Mouse (Mus musculus) midbrain, embryonic 15.5 days (tissue): ENCODE measurements around the gene Kcnd3. TPM values are rescaled to one million over a fixed set of nuclear protein-coding genes. Genes with fewer than 3 reads are reported as not detected.

Experiments
- ATAC-seq: fragments of 200-750 bp; cut with Nextera tagmentation; replicated peaks from 2 replicates; pipeline ENCODE4 v1.8.0; 2017; ENCODE audit warnings: moderate TSS enrichment
- H3K27ac ChIP-seq: fragments of 300-500 bp; sonication (generic); 2 replicates; pipeline ENCODE4 v1.5.1; 2015; ENCODE audit warnings: mild to moderate bottlenecking, inconsistent platforms
- H3K27me3 ChIP-seq: fragments of 300-500 bp; sonication (generic); replicated peaks from 2 replicates; pipeline ENCODE4 v1.6.1; 2015; ENCODE audit warnings: inconsistent platforms
- H3K36me3 ChIP-seq: fragments of 300-500 bp; sonication (generic); replicated peaks from 2 replicates; pipeline ENCODE4 v1.6.1; 2015; ENCODE audit warnings: inconsistent platforms
- H3K4me1 ChIP-seq: fragments of 300-500 bp; sonication (generic); 2 replicates; pipeline ENCODE4 v1.6.1; 2015; ENCODE audit warnings: inconsistent platforms
- H3K4me2 ChIP-seq: fragments of 300-500 bp; sonication (generic); 2 replicates; pipeline ENCODE4 v1.6.1; 2015; ENCODE audit warnings: inconsistent platforms, mild to moderate bottlenecking, moderate library complexity
- H3K4me3 ChIP-seq: fragments of 300-500 bp; sonication (generic); 2 replicates; pipeline ENCODE4 v1.5.1; 2015; ENCODE audit warnings: mild to moderate bottlenecking, inconsistent platforms
- H3K9ac ChIP-seq: fragments of 300-500 bp; sonication (generic); 2 replicates; pipeline ENCODE4 v1.6.1; 2015; ENCODE audit warnings: mild to moderate bottlenecking, inconsistent platforms
- H3K9me3 ChIP-seq: fragments of 300-500 bp; sonication (generic); 2 replicates; pipeline ENCODE4 v1.6.1; 2016; ENCODE audit warnings: inconsistent platforms
- WGBS: fragments of 180-500 bp; shearing (Covaris S2); methylation state at CpG from one replicate; pipeline ENCODE4 v1.1.7; 2015; ENCODE audit warnings: mixed read lengths; 5-methylcytosine and 5-hydroxymethylcytosine counted together
- polyA plus RNA-seq: library from polyadenylated mRNA; unstranded; fragments of >200 nt; fragmentation: Nextera tagmentation; extraction: Ambion mirVana; gene quantifications from 2 replicates; pipeline ENCODE4 v1.2.1, GENCODE M21; 2015

Gene Kcnd3
- polyA plus RNA-seq, 1 experiment from 2014 or later = 12.5 TPM

DNA sequence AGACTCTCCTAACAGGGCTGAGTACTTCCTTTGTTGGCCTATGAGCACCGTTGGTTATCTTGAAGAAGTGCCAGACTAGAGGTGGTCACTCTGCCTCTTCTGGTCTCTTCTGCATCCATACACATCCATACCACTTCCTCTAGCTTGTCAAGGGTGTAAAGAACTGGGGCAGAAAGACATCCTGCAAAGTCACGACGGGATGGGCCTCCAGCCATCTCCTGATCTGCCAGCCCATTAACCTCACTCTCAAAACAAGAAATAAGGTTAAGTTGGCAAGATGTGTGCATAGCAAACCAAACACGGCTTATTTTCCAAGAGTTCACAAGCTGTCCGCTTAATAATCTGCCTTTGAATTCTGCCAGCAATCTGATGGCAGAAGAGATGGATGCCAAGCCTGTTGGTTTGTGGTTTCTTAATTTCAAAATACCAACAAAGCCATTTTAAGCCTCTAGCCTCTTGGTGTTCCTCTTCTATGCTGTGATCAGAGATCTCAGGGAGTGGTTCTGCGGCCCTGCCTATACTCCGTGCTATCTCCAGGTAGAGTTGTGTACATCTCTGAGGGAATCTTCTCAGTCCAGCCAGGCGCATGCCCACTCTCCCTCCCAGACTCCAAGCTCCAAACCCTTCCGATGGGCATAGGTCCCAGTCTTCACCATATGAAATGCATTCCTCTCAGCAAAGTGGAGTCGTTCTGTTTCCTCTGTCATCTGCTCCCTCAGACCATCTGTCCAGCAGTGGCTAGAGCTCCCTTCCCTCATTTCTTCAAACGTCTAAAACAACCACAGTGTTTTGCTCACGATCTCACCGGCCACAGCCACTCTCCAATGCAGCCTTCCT is 201.6 kb downstream of the Kcnd3 start:
- Histone ChIP-seq H3K4me1 (no peaks in the 10 kb centered on the region), H3K27me3 (no peaks in the 10 kb centered on the region), H3K4me2 (no peak overlapping the region), H3K9me3 (no peaks in the 10 kb centered on the region), H3K27ac (no peak overlapping the region), H3K4me3 (no peak overlapping the region), H3K9ac (no peak overlapping the region), H3K36me3 (no peaks in the 10 kb centered on the region)
- no peak for ATAC-seq
- WGBS = 89% methylated on average over 13 of the region's 13 CpGs

GRCm38 (mm10) chr3:105655031-105655585 is 203.0 kb downstream of the Kcnd3 start:
- Histone ChIP-seq H3K36me3 (no peaks in the 10 kb centered on the region), H3K4me2 (no peak overlapping the region), H3K27ac (no peak overlapping the region), H3K9me3 (no peaks in the 10 kb centered on the region), H3K4me1 (no peaks in the 10 kb centered on the region), H3K27me3 (no peaks in the 10 kb centered on the region), H3K4me3 (no peak overlapping the region), H3K9ac (no peak overlapping the region)
- ATAC-seq = no peak
- 92% methylated on average over 11 of the region's 11 CpGs for WGBS

GRCm38 (mm10) chr3:105660530-105660929 is 208.4 kb downstream of the Kcnd3 start:
- Histone ChIP-seq H3K4me1 (no peaks in the 10 kb centered on the region), H3K4me3 (no peak overlapping the region), H3K9ac (no peak overlapping the region), H3K4me2 (no peak overlapping the region), H3K27ac (no peak overlapping the region), H3K27me3 (no peaks in the 10 kb centered on the region), H3K9me3 (no peaks in the 10 kb centered on the region), H3K36me3 (no peaks in the 10 kb centered on the region)
- no peak for ATAC-seq
- 81% methylated on average over 2 of the region's 2 CpGs for WGBS

DNA sequence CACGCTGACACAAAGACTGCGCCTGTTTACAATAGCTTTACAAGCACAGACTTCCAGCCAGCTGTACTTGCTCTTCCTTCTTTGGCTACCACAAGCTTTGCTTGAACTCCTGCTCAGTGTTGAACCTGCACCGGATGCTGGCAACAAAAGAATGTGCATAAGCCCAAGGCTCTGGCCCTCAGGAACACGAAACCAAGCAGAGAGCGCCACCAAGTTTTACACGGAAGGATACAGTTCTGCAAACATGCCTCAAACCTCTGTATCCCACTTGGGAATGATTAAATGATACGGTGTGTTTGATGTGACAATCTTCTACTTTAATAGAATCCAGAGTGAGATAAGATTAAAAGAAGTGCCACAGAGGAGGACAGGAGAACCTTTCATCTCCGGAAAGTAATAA is 210.9 kb downstream of the Kcnd3 start:
- H3K9ac ChIP-seq = no peak overlapping the region
- no peak overlapping the region for H3K27ac ChIP-seq
- no peaks in the 10 kb centered on the region for H3K36me3 ChIP-seq
- no peaks in the 10 kb centered on the region for H3K27me3 ChIP-seq
- no peaks in the 10 kb centered on the region for H3K9me3 ChIP-seq
- WGBS = 76% methylated on average over 8 of the region's 8 CpGs
- H3K4me2 ChIP-seq = no peak overlapping the region
- no peaks in the 10 kb centered on the region for H3K4me1 ChIP-seq
- H3K4me3 ChIP-seq = no peak overlapping the region
- peak; percentile 47; the same call in 1 of the 2 replicates for ATAC-seq

DNA sequence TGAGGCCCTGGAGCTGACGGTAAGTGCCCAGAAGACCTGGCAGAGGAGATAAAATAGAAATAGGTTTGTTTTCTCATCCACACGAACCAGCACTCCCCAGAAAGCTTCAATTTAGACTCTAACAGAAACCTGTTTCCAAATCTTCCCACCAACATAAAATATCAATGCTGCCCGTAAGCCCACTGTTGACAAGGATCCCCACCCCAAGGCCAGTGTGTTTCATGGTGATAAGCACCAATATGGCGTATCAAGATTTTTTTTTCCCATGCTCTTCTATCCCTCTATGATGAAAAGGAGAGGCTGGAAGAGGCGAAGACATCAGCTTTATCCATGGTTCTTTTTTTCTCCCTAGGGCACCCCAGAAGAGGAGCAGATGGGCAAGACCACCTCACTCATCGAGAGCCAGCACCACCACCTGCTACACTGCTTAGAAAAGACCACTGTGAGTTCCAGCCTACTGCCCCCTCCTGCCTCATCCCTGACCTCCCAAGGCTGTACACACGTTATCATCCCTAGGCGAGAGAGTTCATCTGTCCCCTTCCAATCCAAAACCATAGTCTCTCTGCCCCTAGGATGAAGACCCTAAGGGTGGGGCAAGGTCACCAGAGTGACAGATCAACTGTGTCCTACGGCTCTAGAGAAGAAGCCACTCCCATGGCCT is 213.1 kb downstream of the Kcnd3 start:
- Histone ChIP-seq H3K27ac (no peak overlapping the region), H3K4me2 (no peak overlapping the region), H3K36me3 (no peaks in the 10 kb centered on the region), H3K27me3 (no peaks in the 10 kb centered on the region), H3K4me1 (no peaks in the 10 kb centered on the region), H3K4me3 (no peak overlapping the region), H3K9me3 (no peaks in the 10 kb centered on the region), H3K9ac (no peak overlapping the region)
- no peak for ATAC-seq
- 85% methylated on average over 9 of the region's 9 CpGs for WGBS

DNA sequence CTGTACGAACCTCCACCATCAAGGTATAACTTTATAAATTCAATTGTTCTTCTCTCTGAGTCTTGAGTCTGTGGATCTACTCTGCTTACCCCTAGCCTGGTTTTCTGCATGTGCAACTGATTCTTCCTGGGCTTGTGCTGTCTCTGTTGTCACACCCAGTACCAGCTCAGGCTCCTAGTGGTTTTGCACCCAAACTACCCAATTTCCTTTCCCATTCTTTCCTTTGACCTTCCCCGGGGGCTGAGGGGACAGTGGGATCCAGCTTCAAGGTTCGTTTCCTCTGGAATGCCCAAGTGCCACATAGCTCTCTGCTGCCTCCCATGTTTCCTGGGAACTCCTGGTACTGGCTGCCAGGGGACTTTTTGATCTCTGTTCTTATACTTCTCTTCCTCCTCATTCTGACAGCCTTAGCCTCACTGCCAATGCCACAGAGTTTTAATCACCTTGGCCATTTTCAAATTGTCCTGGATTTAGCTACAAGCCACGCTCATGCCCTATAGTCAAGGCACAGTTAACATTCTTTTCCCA is 214.9 kb downstream of the Kcnd3 start:
- Histone ChIP-seq H3K27ac (no peak overlapping the region), H3K9ac (no peak overlapping the region), H3K4me1 (no peaks in the 10 kb centered on the region), H3K36me3 (no peaks in the 10 kb centered on the region), H3K4me3 (no peak overlapping the region), H3K9me3 (no peaks in the 10 kb centered on the region), H3K4me2 (no peak overlapping the region), H3K27me3 (no peaks in the 10 kb centered on the region)
- no peak for ATAC-seq
- WGBS = 66% methylated on average over 4 of the region's 4 CpGs

GRCm38 (mm10) chr3:105668161-105668560 is 216.0 kb downstream of the Kcnd3 start:
- Histone ChIP-seq H3K9ac (no peak overlapping the region), H3K27me3 (no peaks in the 10 kb centered on the region), H3K4me3 (no peak overlapping the region), H3K9me3 (no peaks in the 10 kb centered on the region), H3K27ac (no peak overlapping the region), H3K36me3 (no peaks in the 10 kb centered on the region), H3K4me1 (no peaks in the 10 kb centered on the region), H3K4me2 (no peak overlapping the region)
- 44% methylated on average over 9 of the region's 9 CpGs for WGBS
- no peak for ATAC-seq

DNA sequence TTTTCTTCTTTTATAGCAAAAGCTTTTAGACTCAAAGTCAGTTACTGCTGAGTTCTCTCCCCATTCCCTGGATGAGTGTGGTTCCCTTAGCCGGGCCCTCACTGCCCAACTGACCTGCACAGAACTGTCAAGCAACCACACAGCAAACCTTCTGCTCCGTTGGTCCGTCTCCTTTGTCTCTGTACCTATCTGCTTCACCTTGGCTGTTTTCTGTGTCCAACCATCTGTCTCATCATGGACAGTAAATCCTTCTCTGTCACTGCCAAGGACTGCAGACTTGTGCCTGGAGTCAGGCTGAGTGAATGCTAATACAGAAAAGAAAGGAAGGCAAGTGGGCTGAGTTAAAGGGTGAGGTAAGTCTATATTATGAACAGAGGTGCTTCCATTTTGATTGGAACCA is 217.6 kb downstream of the Kcnd3 start:
- Histone ChIP-seq H3K4me2 (no peak overlapping the region), H3K9me3 (no peaks in the 10 kb centered on the region), H3K4me3 (no peak overlapping the region), H3K27me3 (no peaks in the 10 kb centered on the region), H3K36me3 (no peaks in the 10 kb centered on the region), H3K27ac (no peak overlapping the region), H3K4me1 (0 out of 2 replicates have a peak, but pooled peaks cover 1% of the 10 kb centered on the region), H3K9ac (no peak overlapping the region)
- 94% methylated on average over 3 of the region's 3 CpGs for WGBS
- no peak for ATAC-seq

DNA sequence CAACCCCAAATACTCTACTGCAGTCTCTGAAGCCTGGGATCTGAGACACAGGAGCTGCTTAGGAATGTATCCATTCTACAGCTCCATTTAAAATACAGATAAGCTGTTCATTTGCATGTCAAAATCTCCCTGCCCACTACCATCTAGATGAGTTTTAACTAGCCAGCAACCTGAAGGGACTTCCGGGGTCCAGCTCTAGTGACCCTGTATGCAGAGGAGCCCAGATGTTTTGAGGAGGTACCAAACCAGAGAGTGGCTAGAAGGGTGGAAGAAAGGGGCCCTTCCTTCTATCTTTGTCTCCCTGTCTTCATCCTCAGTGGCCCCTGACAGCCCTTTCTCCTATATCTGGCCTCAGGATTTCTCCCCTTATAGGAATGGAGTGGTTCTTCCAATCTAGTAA is 218.7 kb downstream of the Kcnd3 start:
- no peak overlapping the region for H3K27ac ChIP-seq
- no peak overlapping the region for H3K4me3 ChIP-seq
- 85% methylated on average over 1 of the region's 1 CpGs for WGBS
- ATAC-seq = no peak
- H3K27me3 ChIP-seq = no peaks in the 10 kb centered on the region
- H3K4me2 ChIP-seq = no peak overlapping the region
- no peak overlapping the region for H3K9ac ChIP-seq
- no peaks in the 10 kb centered on the region for H3K36me3 ChIP-seq
- H3K4me1 ChIP-seq = 0 out of 2 replicates have a peak, but pooled peaks cover 3% of the 10 kb centered on the region
- H3K9me3 ChIP-seq = no peaks in the 10 kb centered on the region

DNA sequence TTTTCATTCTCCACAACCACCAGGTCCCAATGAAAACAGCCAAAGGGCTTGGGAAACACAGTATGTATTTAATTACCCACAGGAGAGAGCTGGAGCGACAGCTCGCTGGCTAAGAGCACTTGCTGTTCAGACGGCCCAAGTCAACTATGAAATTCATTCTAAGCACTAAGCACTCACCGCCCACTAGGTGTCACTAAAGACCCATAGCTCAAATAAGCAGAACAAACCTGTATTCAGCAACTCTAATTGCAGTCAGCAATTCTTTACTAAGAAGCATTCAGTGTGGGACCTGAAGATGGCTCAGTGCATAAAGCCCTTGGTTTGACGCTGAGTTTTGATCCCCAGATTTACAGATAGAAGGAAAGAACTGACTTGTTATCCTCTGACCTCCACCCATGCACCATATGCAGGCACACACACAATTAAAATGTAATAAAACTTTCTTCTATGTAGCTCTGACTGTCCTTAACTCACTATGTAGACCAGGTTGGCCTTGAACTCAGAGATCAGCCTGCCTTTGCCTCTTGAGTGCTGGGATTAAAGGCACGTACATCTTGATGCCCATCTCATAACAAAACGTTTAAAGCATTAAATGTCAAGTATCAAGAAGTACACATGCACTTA is 222.6 kb downstream of the Kcnd3 start:
- H3K9me3 ChIP-seq = no peaks in the 10 kb centered on the region
- H3K4me3 ChIP-seq = no peak overlapping the region
- ATAC-seq = peak; percentile 91
- H3K4me1 ChIP-seq = 0 out of 2 replicates have a peak, but pooled peaks cover 3% of the 10 kb centered on the region
- peaks cover 9% of the 10 kb centered on the region for H3K36me3 ChIP-seq
- no peak overlapping the region for H3K27ac ChIP-seq
- no peak overlapping the region for H3K4me2 ChIP-seq
- H3K9ac ChIP-seq = no peak overlapping the region
- no peaks in the 10 kb centered on the region for H3K27me3 ChIP-seq
- 22% methylated on average over 7 of the region's 7 CpGs for WGBS

DNA sequence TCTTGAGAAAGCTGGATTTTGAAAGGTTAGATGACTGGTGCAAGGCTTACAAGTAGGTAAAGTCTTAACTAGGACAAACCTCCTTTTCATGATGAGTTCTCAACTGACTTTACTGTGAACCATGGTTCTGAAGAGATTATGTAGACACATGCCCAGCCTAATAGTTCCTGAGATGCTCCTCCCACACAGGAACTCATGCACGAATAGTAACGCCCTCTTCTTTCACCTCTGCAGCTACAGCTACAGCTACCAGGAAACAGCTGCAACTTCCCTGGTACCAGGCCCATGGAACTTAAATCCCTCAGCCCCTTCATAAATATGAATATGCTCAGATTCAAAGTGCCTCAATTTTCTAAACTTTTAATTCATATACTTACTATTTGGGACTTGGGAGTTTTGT is 223.8 kb downstream of the Kcnd3 start:
- WGBS = 53% methylated on average over 2 of the region's 2 CpGs
- H3K4me3 ChIP-seq = no peak overlapping the region
- ATAC-seq = no peak

DNA sequence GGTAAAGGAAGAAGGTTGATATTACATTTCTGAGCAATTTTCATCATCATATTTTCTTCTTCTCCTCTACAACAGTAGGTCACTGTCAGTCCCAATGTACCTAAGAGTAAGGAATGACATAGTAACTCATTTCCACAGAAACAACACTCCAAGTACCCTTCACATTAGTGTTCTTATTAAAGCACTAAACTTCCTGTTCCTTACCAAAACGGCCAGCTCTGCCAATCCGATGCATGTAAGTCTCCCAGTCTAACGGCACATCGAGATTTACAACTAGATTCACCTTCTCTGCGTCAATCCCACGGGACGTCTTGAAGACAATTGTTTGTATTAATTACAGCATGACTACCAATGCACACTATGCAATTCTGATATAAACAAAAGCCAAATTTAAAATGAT is 228.2 kb downstream of the Kcnd3 start:
- WGBS = 91% methylated on average over 7 of the region's 7 CpGs
- H3K9ac ChIP-seq = no peak overlapping the region
- peaks cover 24% of the 10 kb centered on the region for H3K36me3 ChIP-seq
- no peak overlapping the region for H3K4me3 ChIP-seq
- no peaks in the 10 kb centered on the region for H3K27me3 ChIP-seq
- H3K4me1 ChIP-seq = no peaks in the 10 kb centered on the region
- no peaks in the 10 kb centered on the region for H3K9me3 ChIP-seq
- no peak overlapping the region for H3K27ac ChIP-seq
- ATAC-seq = no peak
- H3K4me2 ChIP-seq = no peak overlapping the region

More for the DNA sequence above, 223.8 kb downstream of the Kcnd3 start:
- H3K27ac ChIP-seq = no peak overlapping the region
- no peaks in the 10 kb centered on the region for H3K9me3 ChIP-seq
- H3K4me1 ChIP-seq = 0 out of 2 replicates have a peak, but pooled peaks cover 3% of the 10 kb centered on the region
- peaks cover 11% of the 10 kb centered on the region for H3K36me3 ChIP-seq
- no peak overlapping the region for H3K4me2 ChIP-seq
- no peaks in the 10 kb centered on the region for H3K27me3 ChIP-seq
- no peak overlapping the region for H3K9ac ChIP-seq
